Mouse (Mus musculus) splenic B cell, adult 2 months (primary cell): ENCODE data around the gene Gm42674.

Experiments used
- DNase-seq: peaks from one replicate; pipeline ENCODE4 v3.0.0-alpha.2; 2011; ENCODE audit warnings: low read depth, low spot score
- H3K27me3 ChIP-seq: 2 replicates; pipeline ENCODE4 v1.6.1; 2012; ENCODE audit warnings: mild to moderate bottlenecking, low read length, moderate library complexity, mixed read lengths; ENCODE audit not compliant: control insufficient read depth, poor library complexity, insufficient read depth, severe bottlenecking
- H3K36me3 ChIP-seq: 2 replicates; pipeline ENCODE4 v1.6.1; 2012; ENCODE audit warnings: mild to moderate bottlenecking, low read length, moderate library complexity, mixed read lengths; ENCODE audit not compliant: control insufficient read depth, poor library complexity, insufficient read depth, severe bottlenecking

The Gm42674 gene

DNA sequence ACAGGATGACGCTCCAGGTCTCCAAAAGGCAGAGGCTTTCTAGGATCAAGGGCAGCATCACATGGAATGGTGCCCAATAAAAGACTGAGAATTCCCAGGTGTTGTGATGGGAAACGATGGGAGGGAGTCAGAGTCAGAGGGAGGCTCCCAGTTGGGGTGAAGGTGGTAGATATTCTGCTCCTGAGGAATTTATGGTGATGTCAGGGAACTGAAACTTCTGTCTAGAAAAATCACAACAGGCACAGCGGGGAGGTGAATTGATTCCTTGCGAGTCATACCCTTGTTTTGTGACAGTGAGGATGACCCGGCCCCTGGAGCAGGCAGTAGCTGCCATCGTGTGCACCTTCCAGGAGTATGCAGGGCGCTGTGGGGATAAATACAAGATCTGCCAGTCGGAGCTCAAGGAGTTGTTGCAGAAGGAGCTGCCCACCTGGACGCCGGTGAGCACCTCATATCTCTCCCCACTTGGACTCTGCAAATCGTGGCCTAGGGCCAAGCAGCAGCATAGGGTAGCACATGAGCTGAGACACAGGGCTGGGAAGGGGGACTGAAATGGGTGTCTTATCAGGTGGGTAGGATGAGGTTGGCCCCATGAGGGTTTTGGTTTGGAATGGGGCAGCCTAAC is at the start of gene Gm42674:
Gene Gm42674, plus strand, starts transcription at position 419 of the 625 bp plus-strand sequence.
- no peak for DNase-seq
- no peaks in the 10 kb centered on the region for H3K27me3 ChIP-seq
- no peaks in the 10 kb centered on the region for H3K36me3 ChIP-seq

- no peak for DNase-seq
- Histone ChIP-seq H3K36me3 (no peaks in the 10 kb centered on the region), H3K27me3 (no peaks in the 10 kb centered on the region)
Measured at GRCm38 (mm10) chr3:90552231-90552630, 49.5 kb upstream of the Gm42674 start.

- no peaks in the 10 kb centered on the region for H3K36me3 ChIP-seq
- no peaks in the 10 kb centered on the region for H3K27me3 ChIP-seq
- DNase-seq, result no peak
Measured at GRCm38 (mm10) chr3:90555954-90556353, 45.8 kb upstream of the Gm42674 start.

DNA sequence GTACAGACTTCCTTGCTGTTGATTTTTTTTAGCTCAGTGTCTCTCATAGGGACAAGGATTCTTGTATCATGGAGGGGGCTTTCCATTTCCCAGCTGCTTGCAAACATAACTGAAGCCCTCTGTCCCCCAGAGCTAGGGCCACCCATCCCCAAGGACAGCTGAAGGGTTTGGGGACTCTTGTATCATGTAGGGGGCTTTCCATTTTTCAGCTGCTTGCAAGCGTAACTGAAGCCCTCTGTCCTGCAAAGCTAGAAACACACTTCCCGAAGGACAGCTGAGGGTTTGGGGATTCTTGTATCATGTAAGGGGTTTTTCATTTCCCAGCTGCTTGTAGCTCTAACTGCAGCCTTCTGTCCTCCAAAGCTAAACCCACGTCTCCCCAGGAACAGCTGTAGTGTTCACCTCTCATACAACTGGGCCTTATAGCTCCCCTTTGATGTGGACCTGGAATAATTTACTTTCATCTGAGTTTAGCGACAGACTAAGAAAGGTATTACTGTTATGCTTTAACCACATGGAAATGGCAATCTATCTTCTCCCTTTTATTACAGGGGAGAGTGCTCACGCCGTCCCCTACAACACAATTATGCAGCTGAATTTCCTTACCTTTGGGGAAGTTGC is 41.6 kb upstream of the Gm42674 start, which contains the start of gene S100a3:
Gene S100a3, plus strand, starts transcription at position 571 of the 621 bp plus-strand sequence.
- no peaks in the 10 kb centered on the region for H3K36me3 ChIP-seq
- no peaks in the 10 kb centered on the region for H3K27me3 ChIP-seq
- DNase-seq, result no peak

GRCm38 (mm10) chr3:90574691-90575090 is 27.0 kb upstream of the Gm42674 start:
- DNase-seq, result no peak
- no peaks in the 10 kb centered on the region for H3K36me3 ChIP-seq
- H3K27me3 ChIP-seq, result no peaks in the 10 kb centered on the region

- DNase-seq, result no peak
- H3K36me3 ChIP-seq, result no peaks in the 10 kb centered on the region
- no peaks in the 10 kb centered on the region for H3K27me3 ChIP-seq
Measured at GRCm38 (mm10) chr3:90575320-90575719, 26.4 kb upstream of the Gm42674 start.

- DNase-seq, result no peak
- Histone ChIP-seq H3K27me3 (no peaks in the 10 kb centered on the region), H3K36me3 (no peaks in the 10 kb centered on the region)
Measured at GRCm38 (mm10) chr3:90576351-90577001, 25.2 kb upstream of the Gm42674 start.

- DNase-seq, result no peak
- Histone ChIP-seq H3K27me3 (no peaks in the 10 kb centered on the region), H3K36me3 (no peaks in the 10 kb centered on the region)
Measured at GRCm38 (mm10) chr3:90579433-90579832, 22.3 kb upstream of the Gm42674 start.

DNA sequence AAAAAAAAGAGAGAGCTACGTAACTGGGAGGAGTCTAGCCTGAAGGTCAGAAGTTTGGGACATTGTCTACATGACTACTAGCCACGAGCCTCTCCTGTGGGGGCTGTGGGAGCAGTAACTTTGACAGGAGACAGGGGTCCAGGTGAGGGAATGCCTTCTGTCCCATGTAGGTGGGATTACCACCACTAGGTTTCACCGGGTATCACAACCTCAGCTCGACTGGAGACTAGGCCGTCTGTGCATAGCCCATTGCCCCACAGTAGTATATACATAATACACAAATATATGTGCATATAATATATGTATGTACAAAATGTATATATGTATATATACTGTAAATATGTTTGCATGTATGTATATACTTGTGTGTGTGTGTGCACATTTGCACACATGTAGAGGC is 20.6 kb upstream of the Gm42674 start:
- no peak for DNase-seq
- no peaks in the 10 kb centered on the region for H3K27me3 ChIP-seq
- H3K36me3 ChIP-seq, result no peaks in the 10 kb centered on the region

DNA sequence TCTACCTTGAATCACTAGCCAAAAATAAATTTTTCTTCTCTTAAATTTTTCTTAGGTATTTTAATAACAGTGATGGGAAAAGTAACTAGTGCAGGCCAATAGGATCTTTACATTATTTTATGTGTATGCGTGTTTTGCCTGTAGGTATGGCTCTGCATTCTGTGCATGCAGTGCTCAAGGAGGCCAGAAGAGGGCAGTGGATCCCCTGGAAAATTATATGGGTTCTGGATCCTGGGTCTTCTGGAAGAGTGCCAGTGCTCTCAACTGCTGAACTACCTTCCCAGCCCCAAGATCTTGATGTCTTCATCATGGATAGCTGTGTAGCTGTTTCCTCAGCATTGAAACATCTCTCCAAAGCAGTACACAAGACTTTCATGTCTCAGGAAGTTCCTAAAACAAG is 19.5 kb upstream of the Gm42674 start:
- peak; percentile 23 for DNase-seq
- H3K36me3 ChIP-seq, result no peaks in the 10 kb centered on the region
- H3K27me3 ChIP-seq, result no peaks in the 10 kb centered on the region

GRCm38 (mm10) chr3:90582556-90582955 is 19.1 kb upstream of the Gm42674 start:
- no peak for DNase-seq
- Histone ChIP-seq H3K36me3 (no peaks in the 10 kb centered on the region), H3K27me3 (no peaks in the 10 kb centered on the region)

DNA sequence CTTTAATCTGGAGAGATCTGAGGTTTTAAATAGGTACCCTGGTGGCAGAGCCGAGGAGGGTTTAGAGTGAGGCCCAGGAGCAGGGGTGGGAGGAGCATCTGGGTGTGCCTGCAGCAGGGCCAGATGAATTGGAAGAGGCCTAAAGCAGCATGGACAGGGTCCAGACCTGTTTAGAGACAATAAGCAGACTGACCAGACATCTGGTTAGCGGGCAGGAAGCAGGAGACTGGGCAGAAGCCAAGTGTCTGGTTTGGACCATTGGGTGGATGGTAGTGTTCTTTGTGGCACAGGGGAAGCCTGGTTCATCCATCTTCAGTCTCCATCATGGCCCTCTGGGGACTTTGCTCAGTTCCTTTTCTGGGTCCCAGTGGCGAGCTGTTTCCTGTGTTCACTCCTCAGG is 17.8 kb upstream of the Gm42674 start:
- DNase-seq, result no peak
- Histone ChIP-seq H3K36me3 (no peaks in the 10 kb centered on the region), H3K27me3 (no peaks in the 10 kb centered on the region)

GRCm38 (mm10) chr3:90585595-90585994 is 16.1 kb upstream of the Gm42674 start:
- DNase-seq, result peak; percentile 76
- no peaks in the 10 kb centered on the region for H3K36me3 ChIP-seq
- no peaks in the 10 kb centered on the region for H3K27me3 ChIP-seq

- peak; percentile 29 for DNase-seq
- H3K36me3 ChIP-seq, result no peaks in the 10 kb centered on the region
- H3K27me3 ChIP-seq, result no peaks in the 10 kb centered on the region
Measured at GRCm38 (mm10) chr3:90586016-90586643, 15.6 kb upstream of the Gm42674 start.

- H3K27me3 ChIP-seq, result no peaks in the 10 kb centered on the region
- DNase-seq, result peak; percentile 82
Measured at GRCm38 (mm10) chr3:90586906-90587305, 14.8 kb upstream of the Gm42674 start.

More at GRCm38 (mm10) chr3:90586906-90587305, 14.8 kb upstream of the Gm42674 start:
- no peaks in the 10 kb centered on the region for H3K36me3 ChIP-seq
